Mouse (Mus musculus): ENCODE results near the gene Hamp.
"Not testable (repeated sequence)": the region's sequence is repeated elsewhere in the genome, so short reads cannot be mapped to it uniquely, and the experiment has no call there.

GRCm38 (mm10) chr7:30949902-30950301, 6.1 kb upstream of the Hamp start:
- TF ChIP-seq CTCF (IDR thresholded peaks at IDR 0.05; ENCODE audit: control insufficient read depth, insufficient read depth, insufficient replicate concordance, low read depth, low read length); POLR2A (IDR thresholded peaks at IDR 0.05; ENCODE audit: control insufficient read depth, low read depth, low read length): not testable (repeated sequence)
